Mouse (Mus musculus): Measurements from ENCODE around the gene Cep112. TPM values are rescaled to one million over a fixed set of nuclear protein-coding genes. Genes with fewer than 3 reads are reported as not detected.

Cep112 gene
- total and polyA plus RNA-seq, 2 experiments from 2014 or later = 14.1 to 19.5 TPM

GRCm38 (mm10) chr11:108449811-108450210 is 24.8 kb downstream of the Cep112 start:
- H3K9me3 ChIP-seq (ENCODE audit: low read length) = no peaks in the 10 kb centered on the region
- H3K4me2 ChIP-seq (ENCODE audit: low read depth, low read length, poor library complexity, severe bottlenecking) = no peak overlapping the region
- H3K4me3 ChIP-seq (ENCODE audit: low read depth, low read length) = no peak overlapping the region
- 29% methylated on average over 3 of the region's 3 CpGs for WGBS
- H3K27ac ChIP-seq (ENCODE audit: low read depth, low read length) = no peak overlapping the region
- H3K9ac ChIP-seq (replicated peaks; ENCODE audit: low read length, poor library complexity, severe bottlenecking) = no peak overlapping the region
- no peaks in the 10 kb centered on the region for H3K36me3 ChIP-seq (ENCODE audit: insufficient read depth, low read length)
- peak; percentile 97 for TF ChIP-seq CTCF (IDR thresholded peaks at IDR 0.05)
- no peaks in the 10 kb centered on the region for H3K4me1 ChIP-seq (ENCODE audit: insufficient read depth, low read length)
- peak; percentile 75 for DNase-seq (ENCODE audit: low spot score)
- no peaks in the 10 kb centered on the region for H3K27me3 ChIP-seq (ENCODE audit: insufficient read depth, low read length)
- no peak for ATAC-seq (ENCODE audit: low FRiP score)

- no peaks in the 10 kb centered on the region for H3K36me3 ChIP-seq (ENCODE audit: insufficient read depth, low read length)
- H3K4me1 ChIP-seq (ENCODE audit: insufficient read depth, low read length) = no peaks in the 10 kb centered on the region
- H3K4me3 ChIP-seq (ENCODE audit: low read depth, low read length) = no peak overlapping the region
- no peak overlapping the region for H3K4me2 ChIP-seq (ENCODE audit: low read depth, low read length, poor library complexity, severe bottlenecking)
- DNase-seq (ENCODE audit: low spot score) (no peak), ATAC-seq (ENCODE audit: low FRiP score) (no peak)
- no peaks in the 10 kb centered on the region for H3K9me3 ChIP-seq (ENCODE audit: low read length)
- TF ChIP-seq CTCF (IDR thresholded peaks at IDR 0.05) = no peak
- no peak overlapping the region for H3K27ac ChIP-seq (ENCODE audit: low read depth, low read length)
- no peak overlapping the region for H3K9ac ChIP-seq (replicated peaks; ENCODE audit: low read length, poor library complexity, severe bottlenecking)
- 86% methylated on average over 3 of the region's 3 CpGs for WGBS
- no peaks in the 10 kb centered on the region for H3K27me3 ChIP-seq (ENCODE audit: insufficient read depth, low read length)
These were observed 34.6 kb downstream of the Cep112 start for GRCm38 (mm10) chr11:108459599-108459998.

GRCm38 (mm10) chr11:108464138-108464537 is 39.1 kb downstream of the Cep112 start:
- no peaks in the 10 kb centered on the region for H3K27me3 ChIP-seq (ENCODE audit: insufficient read depth, low read length)
- no peak overlapping the region for H3K9ac ChIP-seq (replicated peaks; ENCODE audit: low read length, poor library complexity, severe bottlenecking)
- no peak overlapping the region for H3K27ac ChIP-seq (ENCODE audit: low read depth, low read length)
- no peaks in the 10 kb centered on the region for H3K36me3 ChIP-seq (ENCODE audit: insufficient read depth, low read length)
- H3K4me2 ChIP-seq (ENCODE audit: low read depth, low read length, poor library complexity, severe bottlenecking) = no peak overlapping the region
- WGBS = 74% methylated on average over 8 of the region's 8 CpGs
- ATAC-seq (ENCODE audit: low FRiP score) (no peak), DNase-seq (ENCODE audit: low spot score) (no peak)
- no peaks in the 10 kb centered on the region for H3K4me1 ChIP-seq (ENCODE audit: insufficient read depth, low read length)
- H3K4me3 ChIP-seq (ENCODE audit: low read depth, low read length) = no peak overlapping the region
- no peaks in the 10 kb centered on the region for H3K9me3 ChIP-seq (ENCODE audit: low read length)
- no peak for TF ChIP-seq CTCF (IDR thresholded peaks at IDR 0.05)

DNA sequence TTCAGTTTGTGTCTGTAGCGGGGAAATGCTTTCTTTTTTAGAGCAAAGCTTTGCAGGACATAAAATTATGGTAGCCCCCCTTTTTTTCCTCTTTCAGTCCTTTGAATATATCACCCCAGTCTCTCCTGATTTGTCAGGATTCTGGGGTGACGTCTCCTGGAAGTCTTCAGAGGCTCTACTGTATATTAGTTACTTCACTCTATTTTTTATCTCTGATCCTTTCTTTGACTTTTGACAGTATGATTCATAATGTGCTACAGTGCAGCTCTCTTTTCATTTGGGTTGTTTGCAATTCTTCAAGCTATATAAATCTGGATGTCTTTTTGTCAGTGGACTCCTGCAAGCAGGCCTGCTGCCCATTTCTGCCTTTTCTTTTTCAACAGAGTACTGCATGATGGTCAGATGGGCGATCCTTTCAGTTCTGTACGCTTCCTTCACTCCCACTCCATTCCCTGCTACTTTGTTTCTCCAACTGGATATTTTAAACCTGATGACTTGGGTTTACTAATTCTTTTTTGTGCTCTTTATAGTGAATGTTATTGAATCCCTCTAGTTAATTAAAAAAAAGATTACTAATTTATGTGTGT is 39.8 kb downstream of the Cep112 start:
- Histone ChIP-seq H3K9me3 (ENCODE audit: low read length) (no peaks in the 10 kb centered on the region), H3K9ac (replicated peaks; ENCODE audit: low read length, poor library complexity, severe bottlenecking) (no peak overlapping the region), H3K4me2 (ENCODE audit: low read depth, low read length, poor library complexity, severe bottlenecking) (no peak overlapping the region), H3K4me3 (ENCODE audit: low read depth, low read length) (no peak overlapping the region), H3K27ac (ENCODE audit: low read depth, low read length) (no peak overlapping the region), H3K36me3 (ENCODE audit: insufficient read depth, low read length) (no peaks in the 10 kb centered on the region), H3K4me1 (ENCODE audit: insufficient read depth, low read length) (no peaks in the 10 kb centered on the region), H3K27me3 (ENCODE audit: insufficient read depth, low read length) (no peaks in the 10 kb centered on the region)
- no peak for ATAC-seq (ENCODE audit: low FRiP score)
- no peak for DNase-seq (ENCODE audit: low spot score)
- 82% methylated on average over 4 of the region's 4 CpGs for WGBS
- no peak for TF ChIP-seq CTCF (IDR thresholded peaks at IDR 0.05)

DNA sequence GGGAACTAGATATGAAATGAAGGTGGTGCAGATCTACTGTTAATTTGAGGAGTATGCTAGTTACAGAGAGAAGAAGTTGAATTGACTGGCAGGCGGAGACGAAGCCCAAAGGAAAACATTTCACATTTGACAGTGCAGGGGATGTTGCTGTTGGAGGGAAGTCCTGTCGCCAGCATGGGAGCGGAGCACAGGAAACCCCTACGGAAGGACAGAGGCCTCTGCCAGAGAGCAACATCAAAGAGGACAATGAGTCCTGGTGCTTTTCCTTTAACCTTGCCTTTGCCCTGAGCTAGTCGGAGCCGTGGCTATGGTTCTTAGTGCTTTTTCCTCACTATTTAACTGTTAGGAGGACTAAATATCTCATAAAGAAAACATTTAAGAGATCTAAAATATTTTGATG is 50.7 kb downstream of the Cep112 start:
- WGBS = 75% methylated on average over 7 of the region's 7 CpGs
- peak; percentile 2 for DNase-seq (ENCODE audit: low spot score)

DNA sequence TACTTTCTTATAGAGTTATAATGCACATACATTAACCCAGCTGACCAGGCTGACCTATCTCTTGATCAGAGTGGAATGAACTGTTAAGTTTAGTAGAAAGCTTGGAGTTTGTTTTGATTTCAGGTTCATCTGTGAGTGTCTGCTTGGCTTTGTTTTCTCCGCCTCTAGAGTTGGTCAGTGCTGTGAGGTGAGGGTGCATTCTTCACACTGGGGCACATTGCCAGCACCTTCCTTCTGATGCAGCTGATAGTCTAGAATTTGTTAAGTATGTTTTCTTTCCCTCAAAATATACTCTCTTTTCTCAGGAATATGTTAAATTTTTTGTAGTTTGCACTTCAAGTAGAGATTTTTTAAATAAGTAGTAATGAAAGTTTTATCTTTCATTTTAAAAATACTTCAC is 51.2 kb downstream of the Cep112 start:
- H3K27ac ChIP-seq (ENCODE audit: low read depth, low read length) = no peak overlapping the region
- H3K9me3 ChIP-seq (ENCODE audit: low read length) = no peaks in the 10 kb centered on the region
- no peak overlapping the region for H3K4me3 ChIP-seq (ENCODE audit: low read depth, low read length)
- DNase-seq (ENCODE audit: low spot score) (no peak), ATAC-seq (ENCODE audit: low FRiP score) (no peak)
- no peaks in the 10 kb centered on the region for H3K27me3 ChIP-seq (ENCODE audit: insufficient read depth, low read length)
- H3K4me2 ChIP-seq (ENCODE audit: low read depth, low read length, poor library complexity, severe bottlenecking) = no peak overlapping the region
- no peaks in the 10 kb centered on the region for H3K36me3 ChIP-seq (ENCODE audit: insufficient read depth, low read length)
- WGBS = 80% methylated on average over 1 of the region's 1 CpGs
- TF ChIP-seq CTCF (IDR thresholded peaks at IDR 0.05) = no peak
- H3K9ac ChIP-seq (replicated peaks; ENCODE audit: low read length, poor library complexity, severe bottlenecking) = no peak overlapping the region
- no peaks in the 10 kb centered on the region for H3K4me1 ChIP-seq (ENCODE audit: insufficient read depth, low read length)

More for the DNA sequence above, 50.7 kb downstream of the Cep112 start:
- no peak overlapping the region for H3K27ac ChIP-seq (ENCODE audit: low read depth, low read length)
- H3K4me1 ChIP-seq (ENCODE audit: insufficient read depth, low read length) = no peaks in the 10 kb centered on the region
- no peaks in the 10 kb centered on the region for H3K9me3 ChIP-seq (ENCODE audit: low read length)
- H3K4me2 ChIP-seq (ENCODE audit: low read depth, low read length, poor library complexity, severe bottlenecking) = no peak overlapping the region
- H3K36me3 ChIP-seq (ENCODE audit: insufficient read depth, low read length) = no peaks in the 10 kb centered on the region
- TF ChIP-seq CTCF (IDR thresholded peaks at IDR 0.05) = no peak
- H3K4me3 ChIP-seq (ENCODE audit: low read depth, low read length) = no peak overlapping the region
- no peak overlapping the region for H3K9ac ChIP-seq (replicated peaks; ENCODE audit: low read length, poor library complexity, severe bottlenecking)
- ATAC-seq (ENCODE audit: low FRiP score) = no peak
- no peaks in the 10 kb centered on the region for H3K27me3 ChIP-seq (ENCODE audit: insufficient read depth, low read length)

All from midbrain, postnatal 0 days (tissue).